Mouse (Mus musculus): Measurements from ENCODE around the gene Arhgap23. TPM values are rescaled to one million over a fixed set of nuclear protein-coding genes. Genes with fewer than 3 reads are reported as not detected.

Arhgap23 gene
- polyA plus RNA-seq, 2 experiments, result 7.3 to 17.5 TPM

GRCm38 (mm10) chr11:97389127-97389526 is 26.2 kb upstream of the Arhgap23 start:
- Histone ChIP-seq H3K27ac (no peak overlapping the region), H3K9ac (replicated peaks) (no peak overlapping the region), H3K36me3 (replicated peaks; ENCODE audit: control insufficient read depth, insufficient read depth, low read depth) (peaks cover 7% of the 10 kb centered on the region; the same call in 1 of the 2 replicates), H3K9me3 (ENCODE audit: control insufficient read depth, low read length) (no peaks in the 10 kb centered on the region), H3K27me3 (ENCODE audit: control insufficient read depth, insufficient read depth, low read length) (no peaks in the 10 kb centered on the region), H3K4me1 (replicated peaks; ENCODE audit: control insufficient read depth in 2 of 2, insufficient read depth in 2 of 2, low read length in 1 of 2) (no peaks in the 10 kb centered on the region), H3K4me3 (ENCODE audit: insufficient read depth in 1 of 2, low read depth in 2 of 2, low read length in 2 of 2) (no peak overlapping the region), H3K4me2 (ENCODE audit: low read depth) (no peak overlapping the region)
- TF ChIP-seq CTCF (IDR thresholded peaks at IDR 0.05; ENCODE audit: low read depth), result no peak
- no peak for TF ChIP-seq EP300 (IDR thresholded peaks at IDR 0.05; ENCODE audit: low read depth)
- no peak for ATAC-seq (ENCODE audit: insufficient read depth)
- no peak for DNase-seq (ENCODE audit: low read depth in 3 of 3, low spot score in 3 of 3)
- WGBS (ENCODE audit: insufficient replicate concordance), result 81% methylated on average over 8 of the region's 8 CpGs

GRCm38 (mm10) chr11:97393658-97394057 is 21.7 kb upstream of the Arhgap23 start:
- 49% methylated on average over 11 of the region's 11 CpGs for WGBS (ENCODE audit: insufficient replicate concordance)
- Histone ChIP-seq H3K27ac (no peak overlapping the region), H3K4me1 (replicated peaks; ENCODE audit: control insufficient read depth in 2 of 2, insufficient read depth in 2 of 2, low read length in 1 of 2) (no peaks in the 10 kb centered on the region), H3K36me3 (replicated peaks; ENCODE audit: control insufficient read depth, insufficient read depth, low read depth) (peaks cover 4% of the 10 kb centered on the region; the same call in 1 of the 2 replicates), H3K4me3 (ENCODE audit: insufficient read depth in 1 of 2, low read depth in 2 of 2, low read length in 2 of 2) (no peak overlapping the region), H3K4me2 (ENCODE audit: low read depth) (no peak overlapping the region), H3K9me3 (ENCODE audit: control insufficient read depth, low read length) (no peaks in the 10 kb centered on the region), H3K9ac (replicated peaks) (no peak overlapping the region), H3K27me3 (ENCODE audit: control insufficient read depth, insufficient read depth, low read length) (no peaks in the 10 kb centered on the region)
- no peak for DNase-seq (ENCODE audit: low read depth in 3 of 3, low spot score in 3 of 3)
- TF ChIP-seq EP300 (IDR thresholded peaks at IDR 0.05; ENCODE audit: low read depth) (no peak), CTCF (IDR thresholded peaks at IDR 0.05; ENCODE audit: low read depth) (no peak)
- no peak for ATAC-seq (ENCODE audit: insufficient read depth)

GRCm38 (mm10) chr11:97394146-97394545 is 21.2 kb upstream of the Arhgap23 start:
- ATAC-seq (ENCODE audit: insufficient read depth) (no peak), DNase-seq (ENCODE audit: low read depth in 3 of 3, low spot score in 3 of 3) (no peak)
- no peak overlapping the region for H3K4me2 ChIP-seq (ENCODE audit: low read depth)
- H3K4me1 ChIP-seq (replicated peaks; ENCODE audit: control insufficient read depth in 2 of 2, insufficient read depth in 2 of 2, low read length in 1 of 2), result no peaks in the 10 kb centered on the region
- H3K36me3 ChIP-seq (replicated peaks; ENCODE audit: control insufficient read depth, insufficient read depth, low read depth), result peaks cover 4% of the 10 kb centered on the region; the same call in 1 of the 2 replicates
- H3K4me3 ChIP-seq (ENCODE audit: insufficient read depth in 1 of 2, low read depth in 2 of 2, low read length in 2 of 2), result no peak overlapping the region
- H3K9ac ChIP-seq (replicated peaks), result no peak overlapping the region
- 33% methylated on average over 11 of the region's 11 CpGs for WGBS (ENCODE audit: insufficient replicate concordance)
- no peak overlapping the region for H3K27ac ChIP-seq
- no peaks in the 10 kb centered on the region for H3K9me3 ChIP-seq (ENCODE audit: control insufficient read depth, low read length)
- TF ChIP-seq EP300 (IDR thresholded peaks at IDR 0.05; ENCODE audit: low read depth) (no peak), CTCF (IDR thresholded peaks at IDR 0.05; ENCODE audit: low read depth) (no peak)
- no peaks in the 10 kb centered on the region for H3K27me3 ChIP-seq (ENCODE audit: control insufficient read depth, insufficient read depth, low read length)

- no peak overlapping the region for H3K4me3 ChIP-seq (ENCODE audit: insufficient read depth in 1 of 2, low read depth in 2 of 2, low read length in 2 of 2)
- H3K36me3 ChIP-seq (replicated peaks; ENCODE audit: control insufficient read depth, insufficient read depth, low read depth), result no peaks in the 10 kb centered on the region; the same call in 1 of the 2 replicates
- H3K9me3 ChIP-seq (ENCODE audit: control insufficient read depth, low read length), result no peaks in the 10 kb centered on the region
- TF ChIP-seq EP300 (IDR thresholded peaks at IDR 0.05; ENCODE audit: low read depth) (no peak), CTCF (IDR thresholded peaks at IDR 0.05; ENCODE audit: low read depth) (no peak)
- H3K27ac ChIP-seq, result no peak overlapping the region
- no peak overlapping the region for H3K4me2 ChIP-seq (ENCODE audit: low read depth)
- no peaks in the 10 kb centered on the region; the same call in 1 of the 2 replicates for H3K27me3 ChIP-seq (ENCODE audit: control insufficient read depth, insufficient read depth, low read length)
- ATAC-seq (ENCODE audit: insufficient read depth) (no peak), DNase-seq (ENCODE audit: low read depth in 3 of 3, low spot score in 3 of 3) (no peak)
- 73% methylated on average over 2 of the region's 2 CpGs for WGBS (ENCODE audit: insufficient replicate concordance)
- H3K4me1 ChIP-seq (replicated peaks; ENCODE audit: control insufficient read depth in 2 of 2, insufficient read depth in 2 of 2, low read length in 1 of 2), result no peaks in the 10 kb centered on the region; a peak in 1 of 4 replicates
- H3K9ac ChIP-seq (replicated peaks), result no peak overlapping the region
Measured at GRCm38 (mm10) chr11:97398506-97398905, 16.8 kb upstream of the Arhgap23 start.

- H3K4me2 ChIP-seq (ENCODE audit: low read depth), result peak overlapping the region; percentile 50
- ATAC-seq (ENCODE audit: insufficient read depth) (peak; percentile 59), DNase-seq (ENCODE audit: low read depth in 3 of 3, low spot score in 3 of 3) (peak; percentile 54 to 71 (median 56))
- peak overlapping the region; percentile 5 to 44; a peak in 3 of 4 replicates for H3K4me3 ChIP-seq (ENCODE audit: insufficient read depth in 1 of 2, low read depth in 2 of 2, low read length in 2 of 2)
- peaks cover 2 to 4% of the 10 kb centered on the region in 2 experiments; a peak in 3 of 4 replicates for H3K4me1 ChIP-seq (replicated peaks; ENCODE audit: control insufficient read depth in 2 of 2, insufficient read depth in 2 of 2, low read length in 1 of 2)
- 5% methylated on average over 23 of the region's 23 CpGs for WGBS (ENCODE audit: insufficient replicate concordance)
- H3K9ac ChIP-seq (replicated peaks), result no peak overlapping the region
- H3K27me3 ChIP-seq (ENCODE audit: control insufficient read depth, insufficient read depth, low read length), result peaks cover 3% of the 10 kb centered on the region; the same call in 1 of the 2 replicates
- H3K36me3 ChIP-seq (replicated peaks; ENCODE audit: control insufficient read depth, insufficient read depth, low read depth), result no peaks in the 10 kb centered on the region; the same call in 1 of the 2 replicates
- no peak overlapping the region for H3K27ac ChIP-seq
- no peaks in the 10 kb centered on the region for H3K9me3 ChIP-seq (ENCODE audit: control insufficient read depth, low read length)
- TF ChIP-seq CTCF (IDR thresholded peaks at IDR 0.05; ENCODE audit: low read depth), result peak; percentile 96
- TF ChIP-seq EP300 (IDR thresholded peaks at IDR 0.05; ENCODE audit: low read depth), result no peak
Measured at GRCm38 (mm10) chr11:97399958-97400710, 15.2 kb upstream of the Arhgap23 start.
